Comparison of ENCODE assay signal across 8 mouse cellular contexts in the genomic region with DNA sequence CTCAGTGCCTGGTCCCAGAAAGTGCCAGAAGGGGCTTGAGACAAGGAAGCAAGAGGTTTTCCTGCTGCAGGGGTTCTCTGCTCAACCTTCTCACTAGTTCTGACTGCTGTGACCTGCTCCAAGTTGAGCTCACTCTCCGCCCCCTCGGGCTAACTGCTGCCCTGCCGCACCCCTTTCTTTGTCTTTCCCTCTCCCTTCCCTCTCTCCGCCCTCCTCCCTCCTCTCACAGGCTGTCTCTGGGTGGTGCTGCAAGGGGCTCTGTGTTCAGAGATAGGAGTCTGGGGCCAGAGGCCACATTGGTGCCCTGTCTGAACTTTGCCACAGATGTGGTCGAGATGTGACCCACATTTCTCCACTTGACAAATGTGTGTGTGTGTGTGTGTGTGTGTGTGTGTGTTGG. TPM values are rescaled to one million over a fixed set of nuclear protein-coding genes. Genes with fewer than 3 reads are reported as not detected.
DNase-seq lines count a peak whose midpoint lies in the region; ATAC-seq lines count a peak whose summit lies in the region.

Gene Spon2, minus strand, starts transcription at position 375 of the 400 bp plus-strand sequence.

- peak within 1 kb of the TSS; percentile 2; the same call in 1 of the 2 replicates for H3K27ac ChIP-seq in kidney, embryonic 16.5 days (ENCODE audit: low read length)
- H3K27ac ChIP-seq in intestine, embryonic 16.5 days (ENCODE audit: low read length) = peak within 1 kb of the TSS; percentile 87
- H3K27ac ChIP-seq in hindbrain, embryonic 14.5 days = no peak within 1 kb of the TSS

- no peak within 1 kb of the TSS for H3K4me3 ChIP-seq in kidney, embryonic 16.5 days (ENCODE audit: low read length)
- H3K4me3 ChIP-seq in intestine, embryonic 16.5 days (ENCODE audit: low read length) = peak within 1 kb of the TSS; percentile 25
- no peak within 1 kb of the TSS for H3K4me3 ChIP-seq in hindbrain, embryonic 14.5 days (replicated peaks; ENCODE audit: low read length)

- peak within 1 kb of the TSS; percentile 8; the same call in 1 of the 2 replicates for H3K4me2 ChIP-seq in kidney, embryonic 16.5 days (replicated peaks; ENCODE audit: low read depth, low read length)
- peak within 1 kb of the TSS; percentile 47 for H3K4me2 ChIP-seq in intestine, embryonic 16.5 days (ENCODE audit: low read depth, low read length)
- no peak within 1 kb of the TSS for H3K4me2 ChIP-seq in hindbrain, embryonic 14.5 days (replicated peaks)

- H3K9me3 ChIP-seq in kidney, embryonic 16.5 days (ENCODE audit: low read length) = no peaks in the 10 kb centered on the region
- H3K9me3 ChIP-seq in intestine, embryonic 16.5 days (ENCODE audit: control insufficient read depth, low read length) = no peaks in the 10 kb centered on the region
- H3K9me3 ChIP-seq in hindbrain, embryonic 14.5 days (ENCODE audit: control insufficient read depth, low read length) = no peaks in the 10 kb centered on the region

- no peak for ATAC-seq in kidney, embryonic 16.5 days (ENCODE audit: low FRiP score, low TSS enrichment)
- peak; percentile 86 for ATAC-seq in intestine, embryonic 16.5 days
- no peak for ATAC-seq in hindbrain, embryonic 14.5 days (ENCODE audit: low FRiP score)

- H3K27me3 ChIP-seq in kidney, embryonic 16.5 days (ENCODE audit: insufficient read depth, low read length) = no peaks in the 10 kb centered on the region
- H3K27me3 ChIP-seq in intestine, embryonic 16.5 days (replicated peaks; ENCODE audit: control insufficient read depth, insufficient read depth, low read length) = no peaks in the 10 kb centered on the region
- H3K27me3 ChIP-seq in hindbrain, embryonic 14.5 days (ENCODE audit: control insufficient read depth, insufficient read depth, low read length) = no peaks in the 10 kb centered on the region

- H3K4me1 ChIP-seq in kidney, embryonic 16.5 days (ENCODE audit: insufficient read depth, low read length) = peaks cover 25% of the 10 kb centered on the region
- H3K4me1 ChIP-seq in intestine, embryonic 16.5 days (ENCODE audit: control insufficient read depth, insufficient read depth, low read length) = peaks cover 43% of the 10 kb centered on the region
- no peaks in the 10 kb centered on the region for H3K4me1 ChIP-seq in hindbrain, embryonic 14.5 days (replicated peaks; ENCODE audit: control insufficient read depth, insufficient read depth, low read length)

- WGBS in kidney, embryonic 16.5 days = 26% methylated on average over 5 of the region's 5 CpGs
- 18% methylated on average over 5 of the region's 5 CpGs for WGBS in intestine, embryonic 16.5 days
- 19% methylated on average over 5 of the region's 5 CpGs for WGBS in hindbrain, embryonic 14.5 days

- no peaks in the 10 kb centered on the region for H3K36me3 ChIP-seq in kidney, embryonic 16.5 days (ENCODE audit: insufficient read depth, low read length)
- H3K36me3 ChIP-seq in intestine, embryonic 16.5 days (ENCODE audit: control insufficient read depth, insufficient read depth, low read length) = no peaks in the 10 kb centered on the region; the same call in 1 of the 2 replicates
- no peaks in the 10 kb centered on the region for H3K36me3 ChIP-seq in hindbrain, embryonic 14.5 days (replicated peaks; ENCODE audit: control insufficient read depth, insufficient read depth)

- 0 out of 2 replicates have a peak within 1 kb of the TSS, but pooled peaks have one; percentile 33 for H3K9ac ChIP-seq in kidney, embryonic 16.5 days (replicated peaks; ENCODE audit: low read length)
- H3K9ac ChIP-seq in intestine, embryonic 16.5 days (ENCODE audit: low read depth, low read length) = peak within 1 kb of the TSS; percentile 61
- H3K9ac ChIP-seq in hindbrain, embryonic 14.5 days = no peak within 1 kb of the TSS; the same call in 1 of the 2 replicates

- DNase-seq in kidney, postnatal 36 days = no peak
- peak; percentile 50 for DNase-seq in c-Kit-positive CD71-positive TER-119-positive erythroid progenitor cells, embryonic 14.5 days (ENCODE audit: low spot score)
- DNase-seq in neural tube, embryonic 10.5 days (ENCODE audit: extremely low spot score, low spot score) = peak; percentile 33
- no peak for DNase-seq in adrenal gland, adult 2 months
- DNase-seq in hindbrain, embryonic 14.5 days (ENCODE audit: low spot score) = no peak
- DNase-seq in frontal cortex, postnatal 36 days (ENCODE audit: low spot score in 2 of 2) = no peak

RNA-seq across cellular contexts. Expression of gene Spon2, which starts in this region (rescaled TPM):
- 7.9 and 10.9 TPM in 2 replicates for polyA plus RNA-seq in kidney, embryonic 16.5 days (2015; fragmentation: Nextera tagmentation; extraction: Ambion mirVana)
- polyA plus RNA-seq in intestine, embryonic 16.5 days (2015; fragmentation: Nextera tagmentation; extraction: Ambion mirVana) = 35.1 and 37.0 TPM in 2 replicates
- total RNA-seq in adrenal gland, adult 2 months (2021) = 1 to 10 TPM; 1.2 to 2.5 TPM
- 2.6 and 2.8 TPM in 2 replicates for polyA plus RNA-seq in adrenal gland, adult 2 months (2012; rRNA removed)
- 3.5 and 3.6 TPM in 2 replicates for polyA plus RNA-seq in hindbrain, embryonic 14.5 days (2014; fragmentation: Nextera tagmentation; extraction: Ambion mirVana)

Comparison
In these comparisons a context has a peak if more than half of its experiments do, and no peak if none do; other contexts are left out.
1. DNase-seq: peak in c-Kit-positive CD71-positive TER-119-positive erythroid progenitor cells, embryonic 14.5 days (single experiment) and neural tube, embryonic 10.5 days (single experiment); none in kidney, postnatal 36 days (0 of 2), adrenal gland, adult 2 months (single experiment), hindbrain, embryonic 14.5 days (single experiment) and frontal cortex, postnatal 36 days (0 of 2).